Mouse (Mus musculus) MEL (cell line): Measurements from ENCODE around the gene Supt3.

Experiments used
- BHLHE40 ChIP-seq: IDR thresholded peaks from 2 replicates; pipeline ENCODE4 v1.6.1; 2012; ENCODE audit warnings: low read depth, mild to moderate bottlenecking, inconsistent platforms, low read length, improper control_type of control experiment, borderline replicate concordance
- CTCF ChIP-seq, 3 experiments: IDR thresholded peaks in 2 of 3; conservative IDR thresholded peaks in 1 of 3; 2 replicates each; pipeline ENCODE4 v1.5.1; 2011 to 2012; ENCODE audit warnings: low read length in 3 of 3, low read depth in 2 of 3, mild to moderate bottlenecking in 2 of 3, improper control_type of control experiment in 1 of 3, inconsistent platforms in 1 of 3, mixed read lengths in 1 of 3, moderate library complexity in 1 of 3; ENCODE audit not compliant: control insufficient read depth in 1 of 3, insufficient read depth in 1 of 3, poor library complexity in 1 of 3, severe bottlenecking in 1 of 3
- EP300 ChIP-seq, 2 experiments: IDR thresholded peaks; 2 replicates each; pipeline ENCODE4 v1.6.1; 2011; ENCODE audit warnings: improper control_type of control experiment in 2 of 2, low read length in 2 of 2, low read depth in 1 of 2, mild to moderate bottlenecking in 1 of 2
- HCFC1 ChIP-seq: IDR thresholded peaks from 2 replicates; pipeline ENCODE4 v1.6.1; 2012; ENCODE audit warnings: low read depth, mild to moderate bottlenecking, inconsistent platforms, low read length, improper control_type of control experiment, moderate library complexity
- JUND ChIP-seq: IDR thresholded peaks from 2 replicates; pipeline ENCODE4 v1.6.1; 2011; ENCODE audit warnings: low read depth, mild to moderate bottlenecking, improper control_type of control experiment, low read length
- MAX ChIP-seq: IDR thresholded peaks from 2 replicates; pipeline ENCODE4 v1.6.1; 2011; ENCODE audit warnings: low read length, improper control_type of control experiment
- MAZ ChIP-seq: IDR thresholded peaks from 2 replicates; pipeline ENCODE4 v1.6.1; 2012; ENCODE audit warnings: low read depth, mild to moderate bottlenecking, inconsistent platforms, low read length, improper control_type of control experiment
- MEF2A ChIP-seq: IDR thresholded peaks from 2 replicates; pipeline ENCODE4 v1.6.1; 2014; ENCODE audit warnings: low read depth, mild to moderate bottlenecking, inconsistent platforms, low read length, improper control_type of control experiment; ENCODE audit not compliant: poor library complexity, insufficient replicate concordance, severe bottlenecking; ENCODE audit errors: extremely low read depth
- POLR2A ChIP-seq, 2 experiments: IDR thresholded peaks; 2 replicates each; pipeline ENCODE4 v1.6.1; 2011 to 2012; ENCODE audit warnings: low read length in 2 of 2, mild to moderate bottlenecking in 2 of 2, control low read depth in 1 of 2, improper control_type of control experiment in 1 of 2, low read depth in 1 of 2, moderate library complexity in 1 of 2; ENCODE audit not compliant: control insufficient read depth in 1 of 2, insufficient read depth in 1 of 2, poor library complexity in 1 of 2
- USF1 ChIP-seq: IDR thresholded peaks from 2 replicates; pipeline ENCODE4 v1.6.1; 2014; ENCODE audit warnings: low read depth, mild to moderate bottlenecking, inconsistent platforms, low read length, improper control_type of control experiment, moderate library complexity
- USF2 ChIP-seq, 2 experiments: IDR thresholded peaks; 2 replicates each; pipeline ENCODE4 v1.6.1; 2011 to 2012; ENCODE audit warnings: improper control_type of control experiment in 2 of 2, low read length in 2 of 2, borderline replicate concordance in 1 of 2, inconsistent platforms in 1 of 2, low read depth in 1 of 2, mild to moderate bottlenecking in 1 of 2; ENCODE audit not compliant: insufficient read depth in 1 of 2

DNA sequence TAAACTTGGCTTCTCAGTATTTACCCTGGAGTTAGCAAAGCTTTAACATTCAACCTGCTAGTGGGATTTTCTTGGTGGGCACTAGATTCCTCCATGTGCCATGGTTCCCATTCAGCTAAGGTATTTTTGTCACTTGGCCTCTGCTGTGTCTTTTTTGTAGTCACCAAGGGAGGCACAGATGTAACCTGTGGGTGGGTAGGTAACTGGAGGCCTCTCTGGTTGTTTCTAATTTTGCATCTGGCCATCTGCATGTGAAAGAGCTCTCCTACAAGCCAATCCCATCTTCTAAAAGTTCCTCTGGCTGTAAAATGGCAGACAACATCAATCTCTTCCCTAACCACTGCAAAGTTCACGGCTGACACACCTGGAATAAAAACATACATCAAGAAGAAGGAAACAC is 190.2 kb downstream of the Supt3 start:
- TF ChIP-seq MAZ = no peak
- no peak for TF ChIP-seq POLR2A (IDR thresholded peaks at IDR 0.05; ENCODE audit: control insufficient read depth in 1 of 2, insufficient read depth in 1 of 2, low read depth in 1 of 2, low read length in 2 of 2, poor library complexity in 1 of 2)
- TF ChIP-seq CTCF (IDR thresholded peaks at IDR 0.05 in 2 of 3, conservative IDR thresholded peaks at IDR 0.05 in 1 of 3; ENCODE audit: control insufficient read depth in 1 of 3, insufficient read depth in 1 of 3, low read depth in 2 of 3, low read length in 3 of 3, poor library complexity in 1 of 3, severe bottlenecking in 1 of 3) = no peak
- TF ChIP-seq USF2 (IDR thresholded peaks at IDR 0.05; ENCODE audit: borderline replicate concordance in 1 of 2, insufficient read depth in 1 of 2, low read depth in 1 of 2, low read length in 2 of 2) = no peak
- no peak for TF ChIP-seq BHLHE40
- TF ChIP-seq JUND = no peak
- TF ChIP-seq USF1 = no peak
- no peak for TF ChIP-seq MAX
- TF ChIP-seq EP300 (IDR thresholded peaks at IDR 0.05; ENCODE audit: low read depth in 1 of 2, low read length in 2 of 2) = no peak
- TF ChIP-seq HCFC1 = no peak
- no peak for TF ChIP-seq MEF2A
